Mouse (Mus musculus) midbrain, embryonic 16.5 days (tissue): Measurements from ENCODE around the gene Prim2. TPM values are rescaled to one million over a fixed set of nuclear protein-coding genes. Genes with fewer than 3 reads are reported as not detected.

Experiments
- ATAC-seq: fragments of 200-750 bp; cut with Nextera tagmentation; 2 replicates; pipeline ENCODE4 v1.8.0; 2017; ENCODE audit warnings: moderate TSS enrichment
- H3K27ac ChIP-seq: fragments of 300-500 bp; sonication (generic); 2 replicates; pipeline ENCODE4 v1.5.1; 2014; ENCODE audit warnings: mild to moderate bottlenecking, low read length, mixed read lengths
- H3K27me3 ChIP-seq: fragments of 300-500 bp; sonication (generic); 2 replicates; pipeline ENCODE4 v1.6.1; 2014; ENCODE audit warnings: low read depth, low read length, mixed read lengths; ENCODE audit not compliant: control insufficient read depth, insufficient read depth
- H3K36me3 ChIP-seq: fragments of 300-500 bp; sonication (generic); 2 replicates; pipeline ENCODE4 v1.6.1; 2014; ENCODE audit warnings: mild to moderate bottlenecking, low read length, moderate library complexity, mixed read lengths; ENCODE audit not compliant: control insufficient read depth, insufficient read depth
- H3K4me1 ChIP-seq: fragments of 300-500 bp; sonication (generic); 2 replicates; pipeline ENCODE4 v1.6.1; 2014; ENCODE audit warnings: mild to moderate bottlenecking, low read length, mixed read lengths; ENCODE audit not compliant: control insufficient read depth, insufficient read depth
- H3K4me2 ChIP-seq: fragments of 300-500 bp; sonication (generic); 2 replicates; pipeline ENCODE4 v1.6.1; 2014; ENCODE audit warnings: mild to moderate bottlenecking, low read length, mixed read lengths
- H3K4me3 ChIP-seq: fragments of 300-500 bp; sonication (generic); 2 replicates; pipeline ENCODE4 v1.5.1; 2014; ENCODE audit warnings: low read depth, mild to moderate bottlenecking, low read length, moderate library complexity, mixed read lengths
- H3K9ac ChIP-seq: fragments of 300-500 bp; sonication (generic); 2 replicates; pipeline ENCODE4 v1.6.1; 2014; ENCODE audit warnings: low read depth, low read length, mixed read lengths
- H3K9me3 ChIP-seq: fragments of 300-500 bp; sonication (generic); replicated peaks from 2 replicates; pipeline ENCODE4 v1.6.1; 2014; ENCODE audit warnings: mild to moderate bottlenecking, low read length, mixed read lengths; ENCODE audit not compliant: control insufficient read depth, poor library complexity, severe bottlenecking
- WGBS: fragments of 180-500 bp; shearing (Covaris S2); extraction: QIAGEN DNeasy Blood & Tissue Kit; methylation state at CpG from one replicate; pipeline ENCODE4 v1.1.7; 2014; 5-methylcytosine and 5-hydroxymethylcytosine counted together
- polyA plus RNA-seq: library from polyadenylated mRNA; unstranded; fragments of >200 nt; fragmentation: Nextera tagmentation; extraction: Ambion mirVana; gene quantifications from 2 replicates; pipeline ENCODE4 v1.2.1, GENCODE M21; 2015

Gene Prim2
- polyA plus RNA-seq, 1 experiment from 2014 or later, result 21.4 TPM

DNA sequence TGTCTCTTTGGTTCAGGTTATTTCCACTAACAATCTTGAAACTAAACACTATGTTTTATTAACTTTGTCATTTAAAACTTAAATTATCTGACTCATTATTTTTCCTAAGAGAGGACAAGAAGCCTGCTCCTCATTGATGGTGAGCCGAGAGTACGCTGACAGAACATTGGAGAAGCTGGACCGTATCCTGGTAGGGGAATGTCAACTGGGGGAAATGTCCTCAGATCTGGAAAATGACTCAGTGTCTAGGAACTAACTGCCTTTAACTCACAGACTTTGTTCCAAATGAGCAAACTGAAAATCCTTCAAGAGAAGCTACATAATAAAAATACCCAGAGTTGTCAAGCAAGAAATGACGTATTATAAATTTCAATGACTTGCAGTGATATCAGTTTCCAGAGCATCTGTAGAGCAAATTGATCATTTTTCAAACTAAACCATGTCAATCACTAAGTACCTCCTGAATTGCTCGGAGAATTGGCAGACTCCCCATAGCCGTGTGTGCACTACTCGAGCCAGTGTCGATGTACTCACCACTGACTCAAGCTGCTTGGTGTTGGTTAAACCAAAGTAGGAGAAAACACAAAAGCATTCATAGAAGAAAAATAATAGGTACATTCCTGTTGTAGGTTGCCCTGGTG is 20.0 kb upstream of the Prim2 start:
- WGBS, result 92% methylated on average over 8 of the region's 8 CpGs
- no peak for ATAC-seq

DNA sequence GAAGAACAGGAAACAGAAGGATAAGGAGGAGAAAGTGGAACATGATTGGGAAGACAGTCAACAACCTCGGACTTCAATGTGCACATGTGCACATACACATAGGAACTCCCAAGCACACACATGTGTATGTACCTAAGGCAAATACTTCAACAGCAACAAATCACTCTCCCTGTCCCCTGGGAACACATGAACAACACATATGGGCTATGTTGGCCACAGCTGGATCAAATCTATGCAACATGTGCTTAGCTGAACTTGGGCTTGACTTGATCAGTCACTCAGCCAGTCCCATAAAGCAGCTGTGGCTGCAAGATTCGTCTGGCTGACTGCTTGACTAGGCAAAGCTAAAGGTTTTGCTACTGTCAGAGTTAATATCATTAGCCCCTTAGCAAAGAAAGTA is 19.2 kb upstream of the Prim2 start:
- no peaks in the 10 kb centered on the region for H3K36me3 ChIP-seq
- H3K9ac ChIP-seq, result no peak overlapping the region
- ATAC-seq, result no peak
- no peaks in the 10 kb centered on the region for H3K27me3 ChIP-seq
- no peak overlapping the region for H3K4me3 ChIP-seq
- H3K4me2 ChIP-seq, result no peak overlapping the region
- H3K4me1 ChIP-seq, result no peaks in the 10 kb centered on the region
- WGBS, result 70% methylated on average over 2 of the region's 2 CpGs
- no peak overlapping the region for H3K27ac ChIP-seq
- H3K9me3 ChIP-seq, result peaks cover 2% of the 10 kb centered on the region; the same call in 1 of the 2 replicates

More for the DNA sequence above, 20.0 kb upstream of the Prim2 start:
- Histone ChIP-seq H3K4me1 (no peaks in the 10 kb centered on the region), H3K9me3 (peaks cover 2% of the 10 kb centered on the region; the same call in 1 of the 2 replicates), H3K36me3 (no peaks in the 10 kb centered on the region), H3K4me3 (no peak overlapping the region), H3K9ac (no peak overlapping the region), H3K27ac (no peak overlapping the region), H3K27me3 (no peaks in the 10 kb centered on the region), H3K4me2 (no peak overlapping the region)

DNA sequence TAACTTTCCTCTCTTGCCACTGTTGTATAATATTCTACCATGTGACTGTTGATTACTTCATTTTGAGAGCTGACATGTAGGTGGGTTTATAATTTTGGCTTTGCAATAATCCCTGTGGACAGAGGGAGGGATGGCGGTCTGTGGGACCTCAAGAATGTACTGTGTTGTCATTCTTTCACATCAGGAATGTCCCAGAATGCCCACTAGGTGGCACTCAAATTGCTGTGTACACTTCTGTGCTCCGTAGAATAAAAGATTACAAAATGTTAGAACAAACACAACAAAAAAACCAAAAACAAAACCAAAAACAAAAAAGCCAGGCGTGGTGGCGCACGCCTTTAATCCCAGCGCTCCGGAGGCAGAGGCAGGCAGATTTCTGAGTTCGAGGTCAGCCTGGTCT is 14.9 kb upstream of the Prim2 start:
- Histone ChIP-seq H3K9ac (no peak overlapping the region), H3K4me3 (no peak overlapping the region), H3K4me2 (no peak overlapping the region), H3K9me3 (peaks cover 2% of the 10 kb centered on the region; the same call in 1 of the 2 replicates), H3K36me3 (no peaks in the 10 kb centered on the region), H3K27me3 (no peaks in the 10 kb centered on the region), H3K4me1 (no peaks in the 10 kb centered on the region), H3K27ac (no peak overlapping the region)
- 75% methylated on average over 8 of the region's 8 CpGs for WGBS
- ATAC-seq, result no peak

DNA sequence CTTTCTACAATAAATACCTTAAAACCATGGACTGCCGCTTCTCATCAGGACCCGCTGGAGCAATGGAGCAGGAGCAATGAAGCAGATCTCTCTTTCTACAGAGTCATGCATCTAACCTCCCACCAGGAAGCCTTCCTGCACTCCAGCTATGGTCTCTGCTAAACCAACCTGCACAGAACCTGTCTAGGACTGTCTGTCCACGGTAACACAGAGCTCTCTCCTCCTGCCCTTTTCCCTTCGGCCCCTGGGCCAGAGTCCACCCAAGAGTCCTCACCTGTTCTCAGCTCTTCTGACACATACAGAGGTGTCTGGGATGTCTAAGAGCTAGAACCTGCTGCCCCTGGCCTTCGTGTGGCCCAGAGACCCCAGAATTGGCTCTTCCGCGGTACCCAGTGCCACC is 11.3 kb upstream of the Prim2 start:
- H3K9ac ChIP-seq, result no peak overlapping the region
- H3K4me2 ChIP-seq, result no peak overlapping the region
- H3K27ac ChIP-seq, result no peak overlapping the region
- H3K4me1 ChIP-seq, result no peaks in the 10 kb centered on the region
- ATAC-seq, result no peak
- no peaks in the 10 kb centered on the region; the same call in 1 of the 2 replicates for H3K9me3 ChIP-seq
- no peak overlapping the region for H3K4me3 ChIP-seq
- H3K27me3 ChIP-seq, result no peaks in the 10 kb centered on the region
- 84% methylated on average over 7 of the region's 7 CpGs for WGBS
- no peaks in the 10 kb centered on the region for H3K36me3 ChIP-seq

DNA sequence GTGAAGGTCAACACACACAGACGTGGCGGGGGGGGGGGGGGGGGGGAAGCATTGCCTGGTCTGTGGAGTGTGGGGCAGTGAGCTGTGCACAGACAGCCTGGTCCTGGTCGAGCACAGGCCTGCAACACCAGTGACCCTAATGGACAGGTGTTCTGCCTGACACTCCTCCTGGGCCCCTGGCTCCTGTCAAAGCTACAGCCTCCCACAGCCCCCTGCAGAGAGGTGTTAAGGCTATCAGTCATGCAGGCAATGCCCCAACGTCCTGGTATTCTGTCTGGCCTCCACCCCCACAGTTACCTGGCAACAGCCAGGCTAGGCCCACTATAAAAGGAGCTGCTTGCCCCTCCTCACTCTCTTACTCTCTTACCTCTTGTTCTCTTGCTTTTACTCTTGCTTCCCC is 10.8 kb upstream of the Prim2 start:
- no peak for ATAC-seq
- no peaks in the 10 kb centered on the region for H3K4me1 ChIP-seq
- no peaks in the 10 kb centered on the region; the same call in 1 of the 2 replicates for H3K9me3 ChIP-seq
- H3K9ac ChIP-seq, result no peak overlapping the region
- H3K4me2 ChIP-seq, result no peak overlapping the region
- 60% methylated on average over 4 of the region's 4 CpGs for WGBS
- no peaks in the 10 kb centered on the region for H3K27me3 ChIP-seq
- H3K36me3 ChIP-seq, result no peaks in the 10 kb centered on the region
- no peak overlapping the region for H3K27ac ChIP-seq
- no peak overlapping the region for H3K4me3 ChIP-seq

DNA sequence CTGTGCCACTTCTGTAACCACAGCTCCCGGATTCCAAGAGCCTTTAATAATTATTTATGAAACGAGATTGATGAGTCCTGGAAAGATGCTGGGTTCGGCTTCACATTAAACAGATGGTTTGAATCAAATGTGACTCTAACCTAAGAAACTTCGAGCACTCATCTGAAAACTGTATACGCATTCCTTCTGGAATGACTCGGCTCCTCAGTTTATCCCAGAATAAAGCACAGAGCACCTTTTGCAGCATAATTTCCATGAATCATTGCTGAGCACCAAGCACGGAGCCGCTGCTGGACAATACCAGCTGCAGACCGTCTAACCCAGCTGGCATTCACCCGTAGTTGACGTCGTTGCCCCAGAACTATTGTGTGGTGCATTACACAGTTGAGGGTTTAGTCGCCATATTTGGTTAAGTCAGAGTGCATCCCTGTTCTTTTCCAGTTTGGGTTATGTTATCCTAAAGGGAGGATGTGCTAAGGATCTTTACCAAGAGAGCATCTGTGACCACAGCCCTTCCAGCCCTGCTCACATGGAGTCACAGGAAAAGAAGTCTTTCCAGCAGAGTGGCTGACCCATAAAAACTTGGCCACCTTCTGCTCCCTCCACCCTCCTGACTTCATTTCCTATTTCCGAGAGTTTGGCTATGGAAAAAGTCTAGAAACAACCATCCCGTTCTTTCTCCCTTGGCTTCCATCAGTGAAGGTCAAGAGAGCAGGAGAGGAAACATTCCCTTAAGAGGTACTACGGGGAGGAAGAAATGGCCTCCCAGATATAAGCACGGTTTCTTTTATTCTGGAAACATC is 3.8 kb upstream of the Prim2 start:
- Histone ChIP-seq H3K9me3 (no peaks in the 10 kb centered on the region), H3K4me2 (no peak overlapping the region), H3K27ac (no peak overlapping the region), H3K36me3 (no peaks in the 10 kb centered on the region), H3K27me3 (no peaks in the 10 kb centered on the region), H3K4me1 (0 out of 2 replicates have a peak, but pooled peaks cover 6% of the 10 kb centered on the region), H3K9ac (no peak overlapping the region), H3K4me3 (no peak overlapping the region)
- ATAC-seq, result no peak
- 84% methylated on average over 17 of the region's 17 CpGs for WGBS

DNA sequence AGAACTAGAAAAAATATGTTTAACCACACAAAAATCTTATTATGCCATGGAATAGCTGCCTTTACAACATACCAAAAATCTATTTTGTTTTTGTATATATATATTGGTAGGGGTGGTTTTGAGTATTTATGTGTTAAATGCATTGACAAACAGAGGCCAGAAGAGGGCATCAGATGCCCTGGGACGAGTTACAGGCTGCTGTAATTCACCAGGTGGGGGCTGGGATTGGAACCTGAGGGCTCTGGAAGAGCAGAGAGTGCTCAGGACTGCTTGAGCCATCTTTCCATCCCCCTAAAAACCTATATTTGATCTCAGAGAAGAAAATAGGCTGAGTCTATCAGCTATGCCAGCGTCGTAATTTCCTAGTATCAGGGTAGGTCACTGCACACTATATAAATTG is 2.9 kb upstream of the Prim2 start:
- WGBS, result 22% methylated on average over 3 of the region's 3 CpGs
- H3K9ac ChIP-seq, result no peak overlapping the region
- no peaks in the 10 kb centered on the region for H3K9me3 ChIP-seq
- no peaks in the 10 kb centered on the region for H3K36me3 ChIP-seq
- ATAC-seq, result no peak
- no peaks in the 10 kb centered on the region for H3K27me3 ChIP-seq
- no peak overlapping the region for H3K27ac ChIP-seq
- no peak overlapping the region for H3K4me3 ChIP-seq
- 0 out of 2 replicates have a peak, but pooled peaks cover 6% of the 10 kb centered on the region for H3K4me1 ChIP-seq
- no peak overlapping the region for H3K4me2 ChIP-seq

DNA sequence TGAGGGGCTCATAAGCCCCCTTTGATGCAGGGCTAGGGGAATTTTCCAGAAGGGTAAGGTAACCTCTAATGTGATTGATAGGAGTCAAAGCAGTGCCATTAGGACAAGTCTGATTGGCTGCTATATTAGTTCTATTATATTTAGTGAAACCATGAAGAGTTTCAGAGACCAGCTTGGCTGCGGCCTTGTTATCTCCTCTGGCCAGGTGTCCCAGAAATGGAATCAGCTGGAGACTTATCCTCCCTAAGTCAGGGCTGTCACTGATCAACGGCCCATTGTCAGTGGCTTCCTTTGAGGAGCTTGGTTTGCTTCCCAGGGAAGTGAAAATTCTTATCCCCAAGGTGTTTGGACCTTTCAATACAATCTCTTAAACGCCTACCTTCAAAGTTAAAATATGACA is 2.5 kb upstream of the Prim2 start:
- Histone ChIP-seq H3K4me3 (no peak overlapping the region), H3K27me3 (no peaks in the 10 kb centered on the region), H3K27ac (no peak overlapping the region), H3K9ac (no peak overlapping the region), H3K4me1 (0 out of 2 replicates have a peak, but pooled peaks cover 6% of the 10 kb centered on the region), H3K4me2 (no peak overlapping the region), H3K9me3 (no peaks in the 10 kb centered on the region), H3K36me3 (no peaks in the 10 kb centered on the region)
- ATAC-seq, result no peak
- WGBS, result 69% methylated on average over 3 of the region's 3 CpGs

DNA sequence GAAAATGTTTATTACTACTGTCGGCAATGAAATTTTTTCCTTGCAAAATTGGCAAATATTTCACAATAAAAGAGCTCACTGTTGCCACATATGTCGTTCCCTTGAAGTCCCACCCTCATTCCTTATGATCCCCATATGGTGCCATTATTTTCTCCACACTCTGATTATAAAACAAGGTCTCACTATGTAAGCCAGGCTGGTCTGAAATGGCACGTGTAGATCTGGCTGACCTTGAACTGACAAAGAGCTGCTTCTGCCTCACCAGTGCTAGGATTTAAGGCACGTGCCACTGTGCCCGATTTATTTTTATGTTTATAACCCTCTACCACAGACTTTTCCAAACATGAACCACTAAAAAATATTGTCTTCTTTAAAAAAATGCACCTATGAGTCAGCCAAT is 1.8 kb upstream of the Prim2 start:
- H3K4me2 ChIP-seq, result no peak overlapping the region
- H3K36me3 ChIP-seq, result no peaks in the 10 kb centered on the region
- H3K27ac ChIP-seq, result no peak overlapping the region
- 73% methylated on average over 5 of the region's 5 CpGs for WGBS
- no peak for ATAC-seq
- no peaks in the 10 kb centered on the region for H3K9me3 ChIP-seq
- H3K4me1 ChIP-seq, result 0 out of 2 replicates have a peak, but pooled peaks cover 6% of the 10 kb centered on the region
- H3K27me3 ChIP-seq, result no peaks in the 10 kb centered on the region
- no peak overlapping the region for H3K9ac ChIP-seq
- no peak overlapping the region for H3K4me3 ChIP-seq
